Mouse (Mus musculus) intestine, embryonic 14.5 days (tissue): ENCODE measurements around the gene Vav3. TPM values are rescaled to one million over a fixed set of nuclear protein-coding genes. Genes with fewer than 3 reads are reported as not detected.

Experiments
- ATAC-seq: fragments of 200-750 bp; cut with Nextera tagmentation; replicated peaks from 2 replicates; pipeline ENCODE4 v1.8.0; 2017; ENCODE audit warnings: low read depth, moderate number of reproducible peaks, moderate TSS enrichment, moderate library complexity; ENCODE audit not compliant: low FRiP score, low TSS enrichment
- DNase-seq: peaks from one replicate; pipeline ENCODE4 v3.0.0-alpha.2; 2018; ENCODE audit warnings: low spot score
- H3K27ac ChIP-seq: fragments of 300-500 bp; sonication (generic); 2 replicates; pipeline ENCODE4 v1.5.1; 2014; ENCODE audit warnings: low read depth, mild to moderate bottlenecking, control low read depth
- H3K27me3 ChIP-seq: fragments of 300-500 bp; sonication (generic); replicated peaks from 2 replicates; pipeline ENCODE4 v1.6.1; 2014; ENCODE audit warnings: low read length, control low read depth; ENCODE audit not compliant: control insufficient read depth, insufficient read depth
- H3K36me3 ChIP-seq: fragments of 300-500 bp; sonication (generic); 2 replicates; pipeline ENCODE4 v1.6.1; 2014; ENCODE audit warnings: low read length, control low read depth; ENCODE audit not compliant: control insufficient read depth, insufficient read depth
- H3K4me1 ChIP-seq: fragments of 300-500 bp; sonication (generic); replicated peaks from 2 replicates; pipeline ENCODE4 v1.6.1; 2014; ENCODE audit warnings: low read length, control low read depth, mixed read lengths; ENCODE audit not compliant: control insufficient read depth, insufficient read depth
- H3K4me2 ChIP-seq: fragments of 300-500 bp; sonication (generic); 2 replicates; pipeline ENCODE4 v1.6.1; 2014; ENCODE audit warnings: low read length
- H3K4me3 ChIP-seq: fragments of 300-500 bp; sonication (generic); 2 replicates; pipeline ENCODE4 v1.5.1; 2014; ENCODE audit warnings: low read depth, low read length, control low read depth, mixed read lengths
- H3K9ac ChIP-seq: fragments of 300-500 bp; sonication (generic); 2 replicates; pipeline ENCODE4 v1.6.1; 2014; ENCODE audit warnings: mild to moderate bottlenecking, low read length
- H3K9me3 ChIP-seq: fragments of 300-500 bp; sonication (generic); 2 replicates; pipeline ENCODE4 v1.6.1; 2016; ENCODE audit warnings: low read length, control low read depth; ENCODE audit not compliant: control insufficient read depth
- WGBS: fragments of 180-500 bp; shearing (Covaris S2); extraction: QIAGEN DNeasy Blood & Tissue Kit; methylation state at CpG from one replicate; pipeline ENCODE4 v1.1.7; 2014; 5-methylcytosine and 5-hydroxymethylcytosine counted together
- polyA plus RNA-seq: library from polyadenylated mRNA; unstranded; fragments of >200 nt; fragmentation: Nextera tagmentation; extraction: Ambion mirVana; gene quantifications from 2 replicates; pipeline ENCODE4 v1.2.1, GENCODE M21; 2014

Vav3 gene
- polyA plus RNA-seq, 1 experiment from 2014 or later = 17.1 TPM

DNA sequence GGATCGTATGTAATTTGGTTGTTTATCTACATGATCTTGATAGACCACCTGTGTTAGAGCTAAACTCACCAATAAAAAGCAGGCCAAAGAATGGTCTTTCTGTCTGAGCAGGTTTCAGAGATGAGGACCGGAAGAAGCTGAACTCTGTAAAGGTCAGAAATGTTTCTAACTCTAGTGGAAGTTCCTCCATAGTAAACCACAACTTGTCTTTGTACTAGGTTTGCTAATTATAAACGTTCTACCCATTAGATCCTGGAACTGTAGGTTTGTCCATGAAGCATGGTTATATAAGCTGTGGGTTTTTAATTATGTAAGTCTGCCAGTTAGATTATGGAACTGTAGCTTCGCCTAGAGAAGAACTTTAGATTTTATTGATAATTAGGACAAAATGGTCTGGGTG is 20.3 kb downstream of the Vav3 start:
- no peak for DNase-seq
- no peaks in the 10 kb centered on the region for H3K9me3 ChIP-seq
- H3K4me1 ChIP-seq = peaks cover 2% of the 10 kb centered on the region; the same call in 1 of the 2 replicates
- 53% methylated on average over 4 of the region's 4 CpGs for WGBS
- no peak overlapping the region for H3K27ac ChIP-seq
- H3K27me3 ChIP-seq = no peaks in the 10 kb centered on the region
- ATAC-seq = no peak
- H3K36me3 ChIP-seq = no peaks in the 10 kb centered on the region
- H3K4me2 ChIP-seq = no peak overlapping the region
- no peak overlapping the region for H3K9ac ChIP-seq
- H3K4me3 ChIP-seq = no peak overlapping the region

DNA sequence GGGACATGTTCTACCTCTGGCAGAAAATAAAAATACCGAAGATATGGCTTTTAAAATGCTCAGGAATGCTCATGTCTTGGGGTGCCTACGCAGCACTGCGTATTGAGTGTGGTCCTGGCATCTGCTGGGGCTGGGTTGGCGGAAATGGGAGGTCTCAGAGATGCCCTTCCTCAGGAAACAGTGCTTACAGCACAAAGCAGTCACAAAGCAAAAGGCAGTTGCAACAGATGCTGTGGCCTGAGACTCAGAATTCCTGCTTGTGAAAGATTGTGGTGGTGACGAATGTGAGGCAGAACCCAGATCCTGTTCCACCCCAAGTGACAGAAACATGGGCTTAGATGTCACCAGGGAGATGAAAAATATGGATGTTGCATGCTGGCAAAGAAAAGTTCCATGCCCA is 21.4 kb downstream of the Vav3 start:
- Histone ChIP-seq H3K36me3 (no peaks in the 10 kb centered on the region), H3K4me2 (no peak overlapping the region), H3K4me1 (peaks cover 11% of the 10 kb centered on the region), H3K4me3 (no peak overlapping the region), H3K27me3 (no peaks in the 10 kb centered on the region), H3K27ac (no peak overlapping the region), H3K9ac (no peak overlapping the region), H3K9me3 (no peaks in the 10 kb centered on the region)
- ATAC-seq (no peak), DNase-seq (no peak)
- WGBS = 85% methylated on average over 5 of the region's 5 CpGs

DNA sequence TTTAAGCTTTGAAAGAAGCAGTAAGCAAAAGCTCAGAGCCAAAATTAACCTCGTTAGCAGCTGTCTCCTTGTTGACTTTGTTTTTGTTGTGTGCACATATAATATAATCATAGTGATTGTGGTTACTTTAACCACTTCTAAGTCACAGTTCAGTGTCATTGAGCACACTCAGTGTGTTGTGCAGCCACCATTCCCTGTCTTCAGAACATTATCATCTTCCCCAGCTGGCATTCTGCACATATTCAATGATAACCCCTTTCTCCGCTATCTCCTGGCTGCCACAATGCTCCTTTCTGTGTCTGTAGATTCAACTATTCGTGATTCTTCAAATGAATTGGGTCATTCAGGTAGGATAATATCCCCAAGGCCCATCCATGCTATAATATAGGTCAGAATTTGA is 21.9 kb downstream of the Vav3 start:
- DNase-seq (no peak), ATAC-seq (no peak)
- Histone ChIP-seq H3K4me2 (no peak overlapping the region), H3K9me3 (no peaks in the 10 kb centered on the region), H3K36me3 (no peaks in the 10 kb centered on the region), H3K4me3 (no peak overlapping the region), H3K27ac (no peak overlapping the region), H3K9ac (no peak overlapping the region), H3K27me3 (no peaks in the 10 kb centered on the region), H3K4me1 (peaks cover 11% of the 10 kb centered on the region)
- WGBS = 88% methylated on average over 3 of the region's 3 CpGs

DNA sequence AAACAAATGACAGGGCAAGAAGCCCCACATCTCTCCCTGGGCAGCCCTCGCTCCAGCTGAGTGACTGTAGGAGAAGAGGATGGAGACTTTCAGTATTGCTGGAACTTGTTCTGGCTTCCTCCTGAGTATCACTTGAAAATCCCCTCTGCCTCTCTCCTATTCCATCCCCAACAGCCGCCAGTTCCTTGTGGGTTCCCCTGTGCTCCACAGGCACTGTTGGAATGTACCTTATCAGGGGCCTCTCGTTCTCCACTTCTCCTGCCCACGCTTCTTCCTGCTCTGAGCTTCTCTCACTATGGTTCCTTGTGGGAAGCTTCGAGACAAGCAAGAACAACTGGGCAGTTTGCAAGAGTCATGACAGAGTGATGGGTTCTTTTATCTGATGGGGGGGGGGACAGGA is 23.1 kb downstream of the Vav3 start:
- no peak overlapping the region for H3K4me3 ChIP-seq
- H3K4me1 ChIP-seq = peaks cover 11% of the 10 kb centered on the region
- no peaks in the 10 kb centered on the region for H3K9me3 ChIP-seq
- H3K9ac ChIP-seq = no peak overlapping the region
- ATAC-seq = no peak
- H3K36me3 ChIP-seq = no peaks in the 10 kb centered on the region
- 48% methylated on average over 5 of the region's 5 CpGs for WGBS
- H3K27me3 ChIP-seq = no peaks in the 10 kb centered on the region
- DNase-seq = no peak
- H3K4me2 ChIP-seq = no peak overlapping the region
- H3K27ac ChIP-seq = no peak overlapping the region

DNA sequence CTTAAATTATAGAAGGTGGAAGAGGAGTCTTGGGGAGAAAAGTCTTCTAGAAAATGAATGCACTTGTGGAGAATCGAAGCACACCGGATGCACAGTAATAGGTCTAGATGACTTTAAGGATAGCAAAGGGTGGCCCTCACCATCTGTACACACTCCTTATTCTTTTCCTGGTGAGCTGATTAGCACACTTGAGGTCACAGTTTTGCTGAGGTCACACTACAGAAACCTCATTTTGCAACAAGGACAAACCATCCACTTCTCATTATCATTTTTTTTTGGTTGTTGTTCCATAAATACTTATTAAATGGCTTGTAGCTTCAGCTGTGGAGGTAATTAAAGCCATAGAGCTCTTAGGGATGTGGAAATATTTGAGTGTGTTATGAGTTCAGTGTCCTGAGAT is 25.4 kb downstream of the Vav3 start:
- 84% methylated on average over 2 of the region's 2 CpGs for WGBS

DNA sequence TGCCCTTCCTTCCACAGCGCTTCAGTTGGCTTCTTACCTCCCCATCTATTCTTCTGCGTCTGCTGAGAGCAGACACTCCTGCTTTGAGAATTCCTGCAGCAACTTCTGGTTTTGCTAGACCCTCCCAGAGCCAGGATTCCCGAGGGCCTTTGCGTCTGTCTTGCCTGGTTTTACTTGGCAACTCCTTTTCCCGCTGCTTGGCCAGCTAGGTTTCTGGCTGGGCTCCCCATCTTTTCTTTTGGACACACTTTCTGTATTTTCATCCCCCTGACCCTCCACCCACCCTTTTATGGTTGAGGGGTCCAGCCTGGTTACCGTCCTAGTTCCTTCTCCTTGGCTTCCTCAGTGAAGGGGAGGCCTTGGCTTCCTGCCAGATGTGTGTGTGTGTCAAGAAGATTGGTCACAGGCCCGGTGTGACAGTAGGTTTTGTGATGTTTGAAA is 26.0 kb downstream of the Vav3 start:
- H3K4me2 ChIP-seq = no peak overlapping the region
- no peak overlapping the region for H3K4me3 ChIP-seq
- no peaks in the 10 kb centered on the region for H3K27me3 ChIP-seq
- ATAC-seq = no peak
- H3K27ac ChIP-seq = 0 out of 2 replicates have a peak overlapping the region, but pooled peaks have one; percentile 16
- no peaks in the 10 kb centered on the region for H3K9me3 ChIP-seq
- no peak for DNase-seq
- H3K4me1 ChIP-seq = peaks cover 11% of the 10 kb centered on the region
- H3K9ac ChIP-seq = no peak overlapping the region
- H3K36me3 ChIP-seq = no peaks in the 10 kb centered on the region
- WGBS = 34% methylated on average over 7 of the region's 7 CpGs

More for the DNA sequence above, 25.4 kb downstream of the Vav3 start:
- H3K36me3 ChIP-seq = no peaks in the 10 kb centered on the region
- no peak overlapping the region for H3K4me2 ChIP-seq
- no peak overlapping the region for H3K27ac ChIP-seq
- H3K27me3 ChIP-seq = no peaks in the 10 kb centered on the region
- no peak overlapping the region for H3K9ac ChIP-seq
- H3K4me1 ChIP-seq = peaks cover 11% of the 10 kb centered on the region
- no peaks in the 10 kb centered on the region for H3K9me3 ChIP-seq
- no peak overlapping the region for H3K4me3 ChIP-seq
- DNase-seq = no peak
- no peak for ATAC-seq

DNA sequence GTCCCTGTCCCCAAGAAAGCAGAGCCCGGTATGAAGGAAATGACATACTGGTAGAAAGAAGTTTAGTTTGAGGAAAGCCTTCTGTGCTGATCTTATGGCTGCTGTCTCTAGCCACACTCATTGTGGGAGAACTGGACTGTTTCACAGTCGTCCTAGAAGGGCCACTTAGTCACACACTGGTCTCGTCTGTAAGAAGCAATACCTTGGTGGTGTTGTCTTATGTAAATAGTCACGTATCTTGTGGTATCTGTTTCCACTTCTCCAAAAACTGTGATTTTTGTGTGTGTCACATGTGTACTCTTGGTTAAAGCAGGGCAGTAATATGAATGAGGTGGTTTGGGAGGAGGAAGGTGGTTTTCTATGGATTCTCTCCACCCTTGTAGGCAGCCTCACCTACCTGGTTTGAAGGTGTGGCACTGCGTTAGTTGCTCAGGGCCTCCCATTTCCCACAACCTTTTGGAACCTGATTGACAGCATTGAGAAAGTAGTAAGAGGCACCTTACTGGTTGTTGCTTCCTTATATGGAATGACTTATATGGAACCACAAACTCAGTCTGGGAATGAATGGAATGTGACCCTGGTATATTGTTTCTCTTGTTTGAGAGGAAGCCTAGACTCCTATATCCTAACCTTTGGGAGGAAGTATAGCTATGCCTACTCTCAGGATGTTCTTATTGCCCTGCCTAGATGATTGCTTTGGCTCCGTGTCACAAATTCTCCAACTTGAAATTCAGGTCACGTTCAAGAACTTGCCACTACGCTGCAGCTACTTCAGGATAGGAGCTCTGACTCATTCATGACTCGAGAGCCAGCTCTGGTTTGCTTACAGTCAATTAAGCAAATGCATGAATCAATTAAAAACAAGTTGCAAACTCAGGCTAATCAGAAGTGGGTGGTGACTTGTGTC is 28.2 kb downstream of the Vav3 start:
- no peak overlapping the region for H3K27ac ChIP-seq
- no peak overlapping the region for H3K4me2 ChIP-seq
- no peaks in the 10 kb centered on the region for H3K9me3 ChIP-seq
- DNase-seq (no peak), ATAC-seq (no peak)
- no peak overlapping the region for H3K4me3 ChIP-seq
- H3K4me1 ChIP-seq = peaks cover 11% of the 10 kb centered on the region
- no peak overlapping the region for H3K9ac ChIP-seq
- H3K36me3 ChIP-seq = no peaks in the 10 kb centered on the region
- H3K27me3 ChIP-seq = no peaks in the 10 kb centered on the region
- WGBS = 68% methylated on average over 9 of the region's 9 CpGs

DNA sequence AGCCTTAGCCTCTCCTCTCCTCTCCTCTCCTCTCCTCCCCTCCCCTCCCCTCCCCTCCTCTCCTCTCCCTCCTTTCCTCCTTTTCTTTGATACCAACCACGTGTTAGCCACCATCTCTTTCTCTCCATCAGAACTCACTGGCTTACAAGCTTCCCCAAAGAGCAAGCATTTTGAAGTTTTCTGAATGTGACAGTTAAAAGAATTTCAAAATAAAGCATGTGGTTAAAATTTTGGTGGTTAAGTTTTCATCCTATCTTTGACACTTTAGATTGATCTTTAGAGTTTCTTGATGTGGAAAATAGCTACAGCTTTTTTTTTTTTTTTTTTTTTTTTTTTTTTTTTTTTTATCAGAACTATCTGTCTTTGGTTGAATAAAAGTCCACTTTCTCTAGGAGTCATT is 31.1 kb downstream of the Vav3 start:
- no CpG with 5 or more reads among the region's 1 CpGs for WGBS
- Histone ChIP-seq H3K27me3 (no peaks in the 10 kb centered on the region), H3K9me3 (no peaks in the 10 kb centered on the region), H3K4me3 (no peak overlapping the region), H3K9ac (no peak overlapping the region), H3K4me1 (peaks cover under 1% of the 10 kb centered on the region; the same call in 1 of the 2 replicates), H3K27ac (no peak overlapping the region), H3K4me2 (no peak overlapping the region), H3K36me3 (no peaks in the 10 kb centered on the region)
- ATAC-seq (no peak), DNase-seq (no peak)

DNA sequence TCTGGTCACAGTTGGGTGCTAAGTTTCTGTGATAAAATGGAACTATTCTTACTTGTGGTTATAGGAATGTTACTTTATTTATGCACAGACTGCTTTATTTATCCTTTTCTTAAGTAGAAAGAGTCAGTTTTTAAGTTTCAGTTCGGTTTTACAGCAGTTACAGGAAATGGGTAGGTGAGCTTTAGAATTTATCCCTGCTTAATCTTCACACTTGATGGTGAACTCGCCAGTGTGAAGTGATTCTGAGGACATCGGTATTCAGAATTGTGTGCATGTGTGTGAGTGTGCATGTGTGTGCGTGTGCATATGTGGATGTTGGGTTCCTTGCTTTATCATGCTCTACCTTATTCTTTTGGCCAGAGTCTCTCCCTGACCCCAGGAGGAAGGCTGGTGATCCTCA is 32.2 kb downstream of the Vav3 start:
- 80% methylated on average over 4 of the region's 4 CpGs for WGBS
- ATAC-seq = no peak
- Histone ChIP-seq H3K4me3 (no peak overlapping the region), H3K36me3 (no peaks in the 10 kb centered on the region), H3K4me2 (no peak overlapping the region), H3K27me3 (no peaks in the 10 kb centered on the region), H3K4me1 (no peaks in the 10 kb centered on the region), H3K9ac (no peak overlapping the region), H3K27ac (no peak overlapping the region), H3K9me3 (no peaks in the 10 kb centered on the region)
- DNase-seq = no peak
